Mouse (Mus musculus) CH12.LX (cell line): ENCODE results near the gene Tnmd. TPM values are rescaled to one million over a fixed set of nuclear protein-coding genes. Genes with fewer than 3 reads are reported as not detected.

Experiments
- DNase-seq: peaks from one replicate; pipeline ENCODE4 v3.0.0-alpha.2; 2013; ENCODE audit errors: extremely low read depth
- H3K27ac ChIP-seq: 2 replicates; pipeline ENCODE4 v1.5.1; 2012; ENCODE audit warnings: low read depth, mild to moderate bottlenecking, control low read depth, moderate library complexity; ENCODE audit not compliant: insufficient read depth
- H3K27me3 ChIP-seq: replicated peaks from 2 replicates; pipeline ENCODE3; 2012; ENCODE audit warnings: inconsistent platforms
- H3K36me3 ChIP-seq, 2 experiments: replicated peaks in 1 of 2; 2 replicates each; pipeline versions ENCODE3 to v1.6.1; 2012; ENCODE audit warnings: inconsistent platforms in 1 of 2, low read length in 1 of 2, mild to moderate bottlenecking in 1 of 2, mixed read lengths in 1 of 2, moderate library complexity in 1 of 2; ENCODE audit not compliant: control insufficient read depth in 1 of 2, insufficient read depth in 1 of 2
- H3K4me1 ChIP-seq, 2 experiments: 2 replicates each; pipeline ENCODE4 v1.6.1; 2012; ENCODE audit warnings: inconsistent platforms in 1 of 2, moderate library complexity in 1 of 2; ENCODE audit not compliant: insufficient read depth in 2 of 2, control insufficient read depth in 1 of 2
- H3K4me2 ChIP-seq: 2 replicates; pipeline ENCODE4 v1.6.1; 2012; ENCODE audit warnings: low read depth, mild to moderate bottlenecking, control low read depth; ENCODE audit not compliant: poor library complexity, insufficient read depth, severe bottlenecking
- H3K4me3 ChIP-seq, 3 experiments: fragments of 150-350 bp in 1 of 3; sonication (generic) in 1 of 3; replicated peaks in 1 of 3; 2 replicates each; pipeline versions ENCODE3 to v1.5.1; 2011 to 2012; ENCODE audit warnings: low read depth in 2 of 3, low read length in 2 of 3, mild to moderate bottlenecking in 2 of 3, moderate library complexity in 2 of 3, control low read depth in 1 of 3, improper control_type of control experiment in 1 of 3, inconsistent platforms in 1 of 3, mixed read lengths in 1 of 3; ENCODE audit not compliant: poor library complexity in 1 of 3
- H3K79me2 ChIP-seq: replicated peaks from 2 replicates; pipeline ENCODE4 v1.6.1; 2012; ENCODE audit warnings: mild to moderate bottlenecking, moderate library complexity; ENCODE audit not compliant: control insufficient read depth, poor library complexity, insufficient read depth, severe bottlenecking; ENCODE audit errors: extremely low read depth
- H3K9ac ChIP-seq: 2 replicates; pipeline ENCODE4 v1.6.1; 2012; ENCODE audit warnings: low read depth, mild to moderate bottlenecking, control low read depth, moderate library complexity; ENCODE audit not compliant: insufficient read depth
- H3K9me3 ChIP-seq: replicated peaks from 2 replicates; pipeline ENCODE3; 2012; ENCODE audit warnings: low read length, inconsistent platforms, mixed read lengths
- BHLHE40 ChIP-seq: IDR thresholded peaks from 2 replicates; pipeline ENCODE4 v1.6.1; 2011; ENCODE audit warnings: mild to moderate bottlenecking, low read depth, low read length, improper control_type of control experiment
- CTCF ChIP-seq, 2 experiments: IDR thresholded peaks in 1 of 2; conservative IDR thresholded peaks in 1 of 2; 2 replicates each; pipeline ENCODE4 v1.5.1; 2011 to 2012; ENCODE audit warnings: low read depth in 2 of 2, low read length in 2 of 2, improper control_type of control experiment in 1 of 2, inconsistent platforms in 1 of 2, mild to moderate bottlenecking in 1 of 2, moderate library complexity in 1 of 2
- E2F4 ChIP-seq: IDR thresholded peaks from 2 replicates; pipeline ENCODE4 v1.6.1; 2011; ENCODE audit warnings: low read depth, low read length, improper control_type of control experiment; ENCODE audit not compliant: insufficient replicate concordance
- GABPA ChIP-seq: IDR thresholded peaks from 2 replicates; pipeline ENCODE4 v1.6.1; 2012; ENCODE audit warnings: low read depth, low read length, improper control_type of control experiment, inconsistent platforms; ENCODE audit not compliant: insufficient replicate concordance
- IRF4 ChIP-seq: IDR thresholded peaks from 2 replicates; pipeline ENCODE4 v1.6.1; 2014; ENCODE audit warnings: low read depth, mild to moderate bottlenecking, inconsistent platforms, low read length, improper control_type of control experiment
- MAFK ChIP-seq: IDR thresholded peaks from 2 replicates; pipeline ENCODE4 v1.6.1; 2011; ENCODE audit warnings: low read length, improper control_type of control experiment; ENCODE audit not compliant: insufficient replicate concordance
- MAX ChIP-seq: IDR thresholded peaks from 2 replicates; pipeline ENCODE4 v1.6.1; 2011; ENCODE audit warnings: low read length, improper control_type of control experiment
- MEF2A ChIP-seq: IDR thresholded peaks from 2 replicates; pipeline ENCODE4 v1.6.1; 2014; ENCODE audit warnings: low read depth, mild to moderate bottlenecking, inconsistent platforms, low read length, improper control_type of control experiment, borderline replicate concordance
- MXI1 ChIP-seq: IDR thresholded peaks from 2 replicates; pipeline ENCODE4 v1.6.1; 2011; ENCODE audit warnings: mild to moderate bottlenecking, low read depth, low read length, improper control_type of control experiment
- MYC ChIP-seq: IDR thresholded peaks from 2 replicates; pipeline ENCODE4 v1.6.1; 2011; ENCODE audit warnings: low read depth, mild to moderate bottlenecking, improper control_type of control experiment, low read length
- NELFE ChIP-seq: IDR thresholded peaks from 2 replicates; pipeline ENCODE4 v1.6.1; 2011; ENCODE audit warnings: low read depth, low read length, improper control_type of control experiment
- POLR2A ChIP-seq: IDR thresholded peaks from 2 replicates; pipeline ENCODE4 v1.6.1; 2011; ENCODE audit warnings: low read depth, mild to moderate bottlenecking, improper control_type of control experiment, low read length
- POLR2AphosphoS2 ChIP-seq: IDR thresholded peaks from 2 replicates; pipeline ENCODE4 v1.6.1; 2011; ENCODE audit warnings: low read depth, low read length, improper control_type of control experiment
- RAD21 ChIP-seq: IDR thresholded peaks from 2 replicates; pipeline ENCODE4 v1.6.1; 2011; ENCODE audit warnings: low read depth, mild to moderate bottlenecking, low read length, improper control_type of control experiment, moderate library complexity
- RCOR1 ChIP-seq: conservative IDR thresholded peaks from 2 replicates; pipeline ENCODE4 v1.6.1; 2012; ENCODE audit warnings: low read depth, mild to moderate bottlenecking, inconsistent platforms, low read length, improper control_type of control experiment
- SIN3A ChIP-seq: IDR thresholded peaks from 2 replicates; pipeline ENCODE4 v1.6.1; 2012; ENCODE audit warnings: low read length, improper control_type of control experiment, inconsistent platforms
- TBP ChIP-seq: conservative IDR thresholded peaks from 2 replicates; pipeline ENCODE4 v1.6.1; 2011; ENCODE audit warnings: low read depth, low read length, improper control_type of control experiment
- TCF12 ChIP-seq: IDR thresholded peaks from 2 replicates; pipeline ENCODE4 v1.6.1; 2014; ENCODE audit warnings: low read depth, mild to moderate bottlenecking, inconsistent platforms, low read length, improper control_type of control experiment
- UBTF ChIP-seq: IDR thresholded peaks from 2 replicates; pipeline ENCODE4 v1.6.1; 2012; ENCODE audit warnings: low read depth, mild to moderate bottlenecking, inconsistent platforms, low read length, improper control_type of control experiment, moderate library complexity
- USF2 ChIP-seq: conservative IDR thresholded peaks from 2 replicates; pipeline ENCODE4 v1.6.1; 2011; ENCODE audit warnings: low read depth, low read length, improper control_type of control experiment
- ZKSCAN1 ChIP-seq: IDR thresholded peaks from 2 replicates; pipeline ENCODE4 v1.6.1; 2012; ENCODE audit warnings: low read depth, inconsistent platforms, low read length, improper control_type of control experiment, borderline replicate concordance
- ZMIZ1 ChIP-seq: IDR thresholded peaks from 2 replicates; pipeline ENCODE4 v1.6.1; 2012; ENCODE audit warnings: low read depth, mild to moderate bottlenecking, inconsistent platforms, low read length, improper control_type of control experiment
- ZNF384 ChIP-seq: IDR thresholded peaks from 2 replicates; pipeline ENCODE4 v1.6.1; 2012; ENCODE audit warnings: low read depth, low read length, improper control_type of control experiment, inconsistent platforms
- dilution Hi-C: fragments of 300-500 bp; cut with MboI; formaldehyde crosslinking; loops from 2 replicates; pipeline ENCODE4 v1.14.3; 2020; ENCODE audit warnings: low sequenced_read_pairs; ENCODE audit not compliant: extremely low pct_unique_long_range_greater_than_20kb, extremely low pct_ligation_motif_present
- in situ Hi-C: fragments of 300-500 bp; cut with MboI; formaldehyde crosslinking; loops from 3 replicates; pipeline ENCODE4 v1.14.3; 2019; ENCODE audit warnings: low sequenced_read_pairs, low pct_ligation_motif_present, low pct_unique_long_range_greater_than_20kb, mixed read lengths
- polyA plus RNA-seq: library from polyadenylated mRNA; unstranded; fragments of >175 nt; gene quantifications from 2 replicates; pipeline ENCODE4 v1.2.1, GENCODE M21; 2012; ENCODE audit warnings: low read depth; ENCODE audit not compliant: insufficient read length
- total RNA-seq, 2 experiments: library from RNA; depleted of rRNA; stranded (reverse); fragments of 300-350 nt in 1 of 2; fragments of >200 nt in 1 of 2; gene quantifications; 2 replicates each; pipeline ENCODE4 v1.2.3; 2012 to 2014

Gene Tnmd
- total RNA-seq (2012; rRNA removed) (not detected in 2 replicates), total RNA-seq (2014; rRNA removed) (not detected in 2 replicates), polyA plus RNA-seq (not detected in 2 replicates)

- Histone ChIP-seq H3K9me3 (no peaks in the 10 kb centered on the region), H3K4me3 (no peak within 1 kb of the TSS), H3K27me3 (no peaks in the 10 kb centered on the region), H3K27ac (no peak within 1 kb of the TSS), H3K79me2 (no peaks in the 10 kb centered on the region), H3K4me1 (no peaks in the 10 kb centered on the region), H3K36me3 (no peaks in the 10 kb centered on the region), H3K4me2 (no peak within 1 kb of the TSS), H3K9ac (no peak within 1 kb of the TSS)
- dilution Hi-C loops (no loop called here), in situ Hi-C loops (no loop called here)
- no peak for DNase-seq
- TF ChIP-seq RCOR1 (no peak), TCF12 (no peak), MAX (no peak), USF2 (no peak), MAFK (no peak), RAD21 (no peak), MYC (no peak), E2F4 (no peak), MXI1 (no peak), ZKSCAN1 (no peak), SIN3A (no peak), CTCF (conservative IDR thresholded peaks at IDR 0.05 in 1 of 2, IDR thresholded peaks at IDR 0.05 in 1 of 2; ENCODE audit: low read depth in 2 of 2, low read length in 2 of 2) (no peak), NELFE (no peak), UBTF (no peak), TBP (no peak), BHLHE40 (no peak), ZMIZ1 (no peak), ZNF384 (no peak), GABPA (no peak)
These were observed at the start of gene Tnmd for GRCm38 (mm10) chrX:133850680-133851079. Gene Tnmd, plus strand, starts transcription at chrX:133850980.

- H3K9me3 ChIP-seq = no peaks in the 10 kb centered on the region
- no peak overlapping the region for H3K4me3 ChIP-seq
- no peaks in the 10 kb centered on the region for H3K4me1 ChIP-seq
- no peaks in the 10 kb centered on the region for H3K36me3 ChIP-seq
- H3K79me2 ChIP-seq = no peaks in the 10 kb centered on the region
- no peak for TF ChIP-seq MYC
- no peak for TF ChIP-seq BHLHE40
- no peak for TF ChIP-seq IRF4
- TF ChIP-seq SIN3A = no peak
- TF ChIP-seq NELFE = no peak
- TF ChIP-seq CTCF (conservative IDR thresholded peaks at IDR 0.05 in 1 of 2, IDR thresholded peaks at IDR 0.05 in 1 of 2; ENCODE audit: low read depth in 2 of 2, low read length in 2 of 2) = no peak
- TF ChIP-seq MEF2A = no peak
- no peak for TF ChIP-seq POLR2AphosphoS2
- no peak for TF ChIP-seq TCF12
- TF ChIP-seq USF2 = no peak
- no peak for TF ChIP-seq UBTF
- TF ChIP-seq MAFK = no peak
- TF ChIP-seq ZMIZ1 = no peak
- no peak for TF ChIP-seq POLR2A
- TF ChIP-seq, all 38 proteins: peak for 0
- Histone ChIP-seq H3K4me2 (no peak overlapping the region), H3K27me3 (no peaks in the 10 kb centered on the region), H3K9ac (no peak overlapping the region), H3K27ac (no peak overlapping the region)
- no peak for DNase-seq
- in situ Hi-C loops = no loop called here
- dilution Hi-C loops = no loop called here
These were observed 2.9 kb downstream of the Tnmd start for GRCm38 (mm10) chrX:133853637-133854036.
